Mouse (Mus musculus): ENCODE measurements around the gene Dnajc8. TPM values are rescaled to one million over a fixed set of nuclear protein-coding genes. Genes with fewer than 3 reads are reported as not detected.
A peak's percentile ranks its signal among the peaks of the same experiment; 100 is the strongest.

Dnajc8 gene
- total and polyA plus RNA-seq, 3 experiments = 110 to 246 TPM; not detected in 1

DNA sequence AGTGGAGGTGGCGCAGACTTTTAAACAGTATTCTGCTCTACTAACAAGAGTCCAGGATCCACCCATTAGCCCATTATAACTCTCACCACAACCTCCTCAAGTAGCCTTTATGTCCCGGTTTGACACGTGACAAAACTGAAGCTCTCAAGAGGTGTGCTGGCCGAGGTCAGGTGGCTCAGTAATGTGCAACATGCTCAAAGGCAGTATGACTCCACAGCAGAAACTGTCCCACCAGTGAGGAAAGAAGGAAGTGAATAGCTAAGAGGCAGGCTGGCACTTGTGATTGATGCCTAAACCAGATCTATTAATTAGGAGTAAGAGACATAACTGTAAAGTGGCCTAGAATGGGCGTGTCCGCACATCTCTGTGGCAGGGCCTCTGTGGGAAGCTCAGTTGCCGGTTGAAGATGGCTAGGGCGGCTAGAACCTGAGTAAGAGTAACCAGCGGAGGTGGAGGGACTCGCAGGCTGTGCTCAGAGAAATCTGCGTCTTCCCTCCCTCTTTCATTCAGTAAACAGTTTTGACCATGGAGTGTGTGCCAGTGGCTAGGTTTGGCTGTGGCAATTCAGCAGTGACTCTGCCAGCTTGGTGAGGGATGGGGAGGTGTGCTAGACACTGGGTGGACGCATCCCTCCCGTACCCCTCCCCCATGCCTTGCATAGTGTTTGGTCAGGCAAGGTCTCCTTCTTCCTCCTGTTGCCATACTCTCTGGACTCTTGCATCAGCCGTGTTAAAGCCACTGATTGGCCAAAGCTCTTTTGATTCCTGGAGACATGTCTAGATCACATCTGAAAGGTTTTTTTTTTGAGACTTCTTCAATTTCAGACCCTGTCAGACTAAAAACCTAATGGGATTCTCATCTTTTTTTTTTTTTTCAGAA lies 21.7 kb upstream of the Dnajc8 start:
- peak; percentile 96 for DNase-seq (ENCODE audit: low read depth, low spot score)
- no peaks in the 10 kb centered on the region for H3K27me3 ChIP-seq (ENCODE audit: control insufficient read depth in 1 of 2, insufficient read depth in 2 of 2, low read length in 2 of 2)
- peaks cover 0 to 28% of the 10 kb centered on the region in 2 experiments; a peak in 2 of 4 replicates for H3K36me3 ChIP-seq (ENCODE audit: control insufficient read depth in 1 of 2, insufficient read depth in 2 of 2, low read length in 2 of 2)
- H3K9ac ChIP-seq (ENCODE audit: control insufficient read depth, low read depth, low read length, poor library complexity, severe bottlenecking) = peak overlapping the region; percentile 95
- H3K4me3 ChIP-seq (ENCODE audit: control insufficient read depth in 1 of 2, insufficient read depth in 1 of 2, low read depth in 2 of 2, low read length in 2 of 2) = peak overlapping the region; percentile 30 to 58
- H3K79me2 ChIP-seq (ENCODE audit: control insufficient read depth, insufficient read depth, low read length, poor library complexity) = peaks cover 24% of the 10 kb centered on the region
- H3K9me3 ChIP-seq (replicated peaks; ENCODE audit: insufficient read depth, low read length) = no peaks in the 10 kb centered on the region
- peak overlapping the region; percentile 92 for H3K27ac ChIP-seq (ENCODE audit: control insufficient read depth, low read depth, low read length)
- H3K4me1 ChIP-seq (ENCODE audit: control insufficient read depth in 1 of 2, insufficient read depth in 2 of 2, low read length in 2 of 2) = peaks cover 17 to 19% of the 10 kb centered on the region in 2 experiments
- peak in 1 of 2 experiments; percentile 68; a peak in 2 of 4 replicates for TF ChIP-seq USF2 (IDR thresholded peaks at IDR 0.05; ENCODE audit: borderline replicate concordance in 1 of 2, insufficient read depth in 1 of 2, low read depth in 1 of 2, low read length in 2 of 2)
- TF ChIP-seq RAD21 (IDR thresholded peaks at IDR 0.05; ENCODE audit: low read depth, low read length) = no peak
- TF ChIP-seq BHLHE40 (IDR thresholded peaks at IDR 0.05; ENCODE audit: borderline replicate concordance, low read depth, low read length) = peak; percentile 86
- TF ChIP-seq UBTF (IDR thresholded peaks at IDR 0.05; ENCODE audit: borderline replicate concordance, insufficient read depth, low read depth, low read length) = no peak
- TF ChIP-seq GABPA (IDR thresholded peaks at IDR 0.05; ENCODE audit: low read depth, low read length) = no peak
- TF ChIP-seq MEF2A (IDR thresholded peaks at IDR 0.05; ENCODE audit: extremely low read depth, insufficient replicate concordance, low read depth, low read length, poor library complexity, severe bottlenecking) = peak; percentile 60; the same call in 1 of the 2 replicates
- no peak for TF ChIP-seq MAZ (IDR thresholded peaks at IDR 0.05; ENCODE audit: low read depth, low read length)
- TF ChIP-seq TBP (IDR thresholded peaks at IDR 0.05; ENCODE audit: low read depth, low read length) = peak; percentile 79; the same call in 1 of the 2 replicates
- no peak for TF ChIP-seq TAL1 (IDR thresholded peaks at IDR 0.05; ENCODE audit: low read length)
- TF ChIP-seq POLR2AphosphoS5 (IDR thresholded peaks at IDR 0.05; ENCODE audit: borderline replicate concordance, low read depth, low read length) = peak; percentile 85
- TF ChIP-seq CTCF (IDR thresholded peaks at IDR 0.05 in 2 of 3, conservative IDR thresholded peaks at IDR 0.05 in 1 of 3; ENCODE audit: control insufficient read depth in 1 of 3, insufficient read depth in 1 of 3, low read depth in 2 of 3, low read length in 3 of 3, poor library complexity in 1 of 3, severe bottlenecking in 1 of 3) = no peak
- TF ChIP-seq ZKSCAN1 (IDR thresholded peaks at IDR 0.05; ENCODE audit: low read depth, low read length) = no peak
- TF ChIP-seq ETS1 (IDR thresholded peaks at IDR 0.05; ENCODE audit: low read depth, low read length) = peak; percentile 81
- TF ChIP-seq EP300 (IDR thresholded peaks at IDR 0.05; ENCODE audit: low read depth in 1 of 2, low read length in 2 of 2) = peak; percentile 53 to 84
- peak; percentile 74; the same call in 1 of the 2 replicates for TF ChIP-seq CHD1 (IDR thresholded peaks at IDR 0.05; ENCODE audit: low read depth, low read length)
- peak; percentile 73 for TF ChIP-seq TCF12 (IDR thresholded peaks at IDR 0.05; ENCODE audit: low read depth, low read length)
- TF ChIP-seq CHD2 (IDR thresholded peaks at IDR 0.05; ENCODE audit: low read length) = peak; percentile 74
- TF ChIP-seq USF1 (IDR thresholded peaks at IDR 0.05; ENCODE audit: low read depth, low read length) = peak; percentile 93
- peak; percentile 63 for TF ChIP-seq HCFC1 (IDR thresholded peaks at IDR 0.05; ENCODE audit: low read depth, low read length)
- peak; percentile 76 for TF ChIP-seq ELF1 (IDR thresholded peaks at IDR 0.05; ENCODE audit: low read depth, low read length)
- TF ChIP-seq MAX (IDR thresholded peaks at IDR 0.05; ENCODE audit: low read length) = peak; percentile 89
- TF ChIP-seq MYC (IDR thresholded peaks at IDR 0.05; ENCODE audit: low read depth, low read length) = peak; percentile 79
- no peak for TF ChIP-seq ZC3H11A (IDR thresholded peaks at IDR 0.05; ENCODE audit: low read depth, low read length)
- no peak for TF ChIP-seq JUND (IDR thresholded peaks at IDR 0.05; ENCODE audit: low read depth, low read length)
- TF ChIP-seq POLR2AphosphoS2 (IDR thresholded peaks at IDR 0.05; ENCODE audit: low read length) = peak; percentile 70; the same call in 1 of the 2 replicates
- TF ChIP-seq E2F4 (IDR thresholded peaks at IDR 0.05; ENCODE audit: borderline replicate concordance, low read depth, low read length) = peak; percentile 51; the same call in 1 of the 2 replicates
- TF ChIP-seq ZMIZ1 (IDR thresholded peaks at IDR 0.05; ENCODE audit: low read depth, low read length) = peak; percentile 69
- TF ChIP-seq POLR2A (IDR thresholded peaks at IDR 0.05; ENCODE audit: control insufficient read depth in 1 of 2, insufficient read depth in 1 of 2, low read depth in 1 of 2, low read length in 2 of 2, poor library complexity in 1 of 2) = peak; percentile 63 to 71; a peak in 3 of 4 replicates
- peak; percentile 17; the same call in 1 of the 2 replicates for TF ChIP-seq SMC3 (IDR thresholded peaks at IDR 0.05; ENCODE audit: low read depth, low read length)
- TF ChIP-seq ZNF384 (IDR thresholded peaks at IDR 0.05; ENCODE audit: low read depth, low read length) = peak; percentile 94
- peak; percentile 92 for TF ChIP-seq MXI1 (IDR thresholded peaks at IDR 0.05; ENCODE audit: low read depth, low read length)
- TF ChIP-seq RCOR1 (IDR thresholded peaks at IDR 0.05; ENCODE audit: low read depth, low read length) = no peak
- no peak; the same call in 1 of the 2 replicates for TF ChIP-seq SIN3A (IDR thresholded peaks at IDR 0.05; ENCODE audit: low read length)
- no peak for TF ChIP-seq NRF1 (IDR thresholded peaks at IDR 0.05; ENCODE audit: insufficient read depth, low read depth, low read length, poor library complexity, severe bottlenecking)
